Mouse (Mus musculus) frontal cortex, postnatal 25 days (tissue): ENCODE results near the gene Klhl42.

Experiments
- DNase-seq, 2 experiments: peaks; one replicate each; pipeline ENCODE4 v3.0.0; 2022; ENCODE audit warnings: low spot score in 2 of 2

Gene Klhl42

DNA sequence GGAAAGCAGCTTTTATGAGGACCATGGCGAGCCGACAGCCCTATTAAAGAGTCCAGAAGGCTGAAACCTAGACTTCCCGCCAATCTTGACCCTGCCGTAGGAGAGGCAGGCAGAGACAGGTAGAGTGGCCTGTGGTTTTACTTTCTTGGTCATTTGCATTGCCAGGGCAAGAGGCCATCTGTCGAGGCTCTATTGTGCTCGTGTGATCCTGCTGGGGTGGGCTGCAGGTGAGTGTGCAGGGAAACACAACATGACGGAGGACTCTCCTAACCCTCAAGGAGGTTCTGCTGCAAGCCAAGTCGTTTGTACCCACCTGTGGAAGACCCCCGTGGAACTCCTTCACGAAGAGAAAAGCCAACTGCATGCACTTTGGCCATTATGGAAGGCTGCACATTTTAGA is 54.6 kb downstream of the Klhl42 start:
- no peak for DNase-seq

- DNase-seq = no peak
Observed at GRCm38 (mm10) chr6:147151069-147151468, 59.9 kb downstream of the Klhl42 start.

GRCm38 (mm10) chr6:147151839-147152238 is 60.7 kb downstream of the Klhl42 start:
- DNase-seq = no peak

- no peak for DNase-seq
Observed at GRCm38 (mm10) chr6:147155085-147155484, 63.9 kb downstream of the Klhl42 start.

DNA sequence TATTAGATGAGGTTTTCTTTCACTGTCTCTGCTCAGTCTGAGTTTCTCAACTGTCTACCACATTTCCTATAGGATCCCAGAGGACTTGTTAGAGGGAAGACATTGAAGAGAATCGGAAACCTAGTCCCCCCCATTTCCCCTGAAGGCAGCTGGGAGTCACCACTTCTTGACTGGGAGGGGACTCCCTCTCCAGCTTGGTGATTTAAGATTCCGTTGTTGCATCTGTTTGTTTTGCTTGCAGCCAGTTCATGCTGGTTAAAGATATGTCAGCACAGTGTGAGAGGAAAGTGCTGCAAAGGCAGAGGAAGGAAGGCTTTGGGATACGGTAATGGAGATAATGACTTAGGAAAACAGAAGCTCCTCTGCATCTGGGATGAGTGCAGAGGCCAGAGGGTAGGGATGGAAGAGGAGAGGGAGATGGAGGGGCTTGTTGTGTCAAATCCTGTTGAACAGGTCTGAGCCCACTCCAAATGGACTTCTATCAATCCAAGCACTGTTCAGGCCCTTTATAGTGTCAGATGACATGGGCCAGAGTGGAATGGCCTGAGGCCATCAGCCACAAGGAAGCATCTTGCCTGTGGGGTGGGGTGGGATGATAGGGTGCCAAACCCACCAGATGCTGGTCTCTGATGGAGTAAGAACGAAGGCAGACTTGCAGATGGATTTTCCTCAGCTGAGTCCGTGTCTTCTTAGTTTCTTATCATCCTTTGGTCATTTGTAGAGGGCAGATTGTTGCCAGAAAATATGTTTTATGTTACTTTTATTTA is 70.8 kb downstream of the Klhl42 start:
- no peak for DNase-seq
